Mouse (Mus musculus): Measurements from ENCODE around the gene Hoxa3.
A peak's percentile ranks its signal among the peaks of the same experiment; 100 is the strongest.

Gene Hoxa3

DNA sequence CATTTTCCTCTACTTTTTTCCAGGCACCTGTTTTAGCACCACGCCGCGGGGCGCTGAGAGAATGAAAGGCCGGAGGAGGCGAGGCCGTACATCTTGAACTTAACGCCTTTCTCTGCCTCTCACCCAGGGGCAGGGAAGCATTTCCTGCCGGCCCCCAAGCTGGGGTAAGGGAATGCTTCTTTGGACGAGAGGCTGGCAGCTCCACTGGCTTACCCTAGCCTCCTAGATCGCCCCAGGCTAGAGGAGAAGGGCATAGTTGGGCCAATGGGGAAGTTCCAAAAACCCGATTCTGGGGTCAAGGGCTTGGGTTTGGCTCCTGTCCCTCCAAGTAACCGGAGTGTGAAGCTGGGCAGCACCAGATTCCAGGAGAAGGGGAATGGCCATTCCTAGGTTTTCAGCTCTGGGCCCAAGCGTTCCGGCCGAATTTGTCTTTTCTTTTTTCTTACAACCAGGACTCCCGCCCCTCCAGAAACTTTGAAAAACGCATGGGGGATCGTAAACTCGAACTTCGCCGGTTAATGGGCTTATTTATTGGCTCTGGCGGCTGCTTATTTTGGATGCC lies 19.9 kb upstream of the Hoxa3 start:
- DNase-seq (ENCODE audit: low spot score in 2 of 2), result peak in 1 of 2 experiments; percentile 30

DNA sequence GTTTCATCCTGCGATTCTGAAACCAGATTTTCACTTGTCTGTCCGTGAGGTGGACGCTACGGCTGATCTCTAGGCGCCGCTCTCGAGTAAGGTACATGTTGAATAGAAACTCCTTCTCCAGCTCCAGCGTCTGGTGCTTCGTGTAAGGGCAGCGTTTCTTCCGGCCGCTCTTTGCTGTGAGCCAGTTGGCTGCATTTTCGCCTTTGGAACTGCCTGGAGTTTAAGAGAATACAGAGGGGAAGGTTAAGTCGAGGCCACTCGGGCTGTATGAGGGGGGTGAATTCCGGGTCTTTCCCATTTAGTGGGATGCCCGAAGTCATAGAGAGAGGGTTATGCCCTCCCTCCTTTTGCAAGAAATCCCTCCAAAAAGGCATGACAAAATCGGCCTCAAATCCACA lies 19.4 kb upstream of the Hoxa3 start:
- DNase-seq (ENCODE audit: low spot score in 2 of 2), result peak in 1 of 2 experiments; percentile 55

DNA sequence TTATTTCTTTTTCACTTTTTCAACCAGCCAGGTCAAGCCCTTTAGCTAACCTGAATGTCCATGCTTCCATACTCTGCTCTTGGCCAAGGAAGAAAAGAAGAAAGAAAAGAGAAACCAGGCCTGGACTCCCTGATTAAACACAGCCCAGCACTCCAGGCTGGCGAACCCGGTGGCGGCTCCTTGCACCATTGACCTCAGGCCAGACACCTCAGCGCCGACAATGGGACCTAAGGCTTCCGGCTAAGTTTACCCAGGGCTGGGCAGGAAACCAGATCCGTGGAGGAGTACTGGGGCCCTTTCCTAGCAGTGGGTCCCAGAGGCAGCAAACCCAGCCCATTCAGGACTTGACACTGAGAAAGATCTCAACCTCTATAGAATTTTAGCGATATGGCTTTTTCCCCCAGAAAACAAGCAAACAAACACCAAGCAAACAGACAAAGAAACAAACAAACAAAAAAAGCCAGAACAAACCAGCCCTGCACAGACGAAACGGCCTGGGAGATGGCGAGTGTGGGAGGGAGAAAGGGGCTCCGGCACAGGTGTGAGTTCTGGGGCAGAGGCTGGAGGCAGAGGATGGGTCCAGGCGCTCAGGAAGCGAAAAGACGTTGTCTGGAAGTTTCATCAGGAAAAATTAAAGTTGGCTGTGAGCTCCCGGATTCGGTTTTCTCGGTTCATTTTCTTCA lies 18.9 kb upstream of the Hoxa3 start:
- peak in 1 of 2 experiments; percentile 55 for DNase-seq (ENCODE audit: low spot score in 2 of 2)

DNA sequence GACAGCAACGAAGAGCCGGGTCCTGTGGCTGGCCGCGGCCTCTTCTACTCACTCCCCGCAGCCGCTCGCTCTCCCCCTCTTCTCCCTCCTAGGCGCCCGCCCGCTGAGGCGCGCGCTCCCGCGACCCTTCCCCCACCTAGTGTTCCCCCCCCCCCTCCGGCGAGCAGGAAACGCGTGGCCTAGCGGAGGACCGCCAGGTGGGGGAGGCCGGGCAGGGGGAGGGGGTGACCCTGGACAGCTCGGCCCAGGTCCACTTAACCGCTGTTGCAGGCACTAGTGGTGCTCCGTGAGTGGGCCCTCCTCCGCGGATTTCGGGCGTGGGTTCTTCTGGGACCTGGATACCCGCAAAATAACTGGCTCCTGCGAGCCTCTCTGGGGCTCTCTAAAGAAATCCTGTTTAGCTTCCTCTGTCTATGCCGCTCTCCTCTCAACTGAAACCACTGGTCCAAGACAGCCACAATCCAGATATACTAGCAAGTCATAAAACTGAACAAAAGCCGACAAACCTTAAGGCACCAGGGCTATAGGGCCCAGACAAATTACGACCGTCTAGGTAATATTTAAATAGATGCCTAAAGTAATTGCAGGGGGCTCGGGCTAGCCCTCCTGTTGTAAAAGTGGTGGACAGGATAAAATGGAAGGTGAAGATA lies 17.5 kb upstream of the Hoxa3 start, which contains the start of gene Hoxa9:
Gene Hoxa9 (minus strand): TSS at position 574 of the 650 bp plus-strand sequence.
- DNase-seq (ENCODE audit: low spot score in 2 of 2), result peak in 1 of 2 experiments; percentile 59

DNA sequence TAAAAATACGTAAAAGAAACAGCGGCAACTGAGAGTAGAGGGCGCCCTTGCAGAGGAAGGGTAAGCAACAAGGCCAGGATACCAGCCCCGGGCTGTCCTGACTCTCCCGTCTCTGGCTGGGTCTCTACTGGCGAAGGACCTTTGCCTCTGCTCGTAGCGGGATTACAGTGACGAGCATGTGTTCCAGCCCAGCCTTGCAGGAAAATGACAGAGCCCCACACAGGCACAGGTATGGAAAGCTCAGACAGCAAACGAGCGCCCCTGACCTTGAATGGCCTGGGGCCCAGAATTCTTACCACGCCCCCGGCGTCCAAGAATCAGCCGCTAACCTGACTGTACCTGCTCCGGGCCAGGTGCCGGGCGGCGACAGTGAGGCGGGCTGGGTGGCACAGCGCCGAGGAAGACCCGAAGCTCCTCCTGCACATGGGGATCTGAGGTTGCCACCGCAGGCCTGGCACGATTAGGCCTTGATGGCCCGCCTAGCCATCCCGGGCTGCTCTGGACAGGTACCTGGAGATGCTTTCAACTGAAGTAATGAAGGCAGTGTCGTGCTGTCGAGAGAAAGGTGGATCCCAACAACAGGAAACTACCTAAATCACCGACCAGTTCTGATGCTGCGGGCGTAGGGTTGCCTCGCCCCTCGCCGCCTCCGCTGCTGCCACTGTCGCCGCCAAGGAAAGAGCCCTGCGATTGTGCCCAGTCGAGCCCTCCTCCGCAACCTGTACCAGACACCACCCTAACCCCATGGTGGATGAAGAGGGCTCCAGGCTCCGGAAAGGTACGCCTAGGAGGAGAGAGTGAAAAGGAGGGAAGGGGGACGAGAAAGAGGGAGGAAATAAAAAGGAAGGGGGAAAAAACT lies 16.7 kb upstream of the Hoxa3 start:
- peak in 1 of 2 experiments; percentile 71 for DNase-seq (ENCODE audit: low spot score in 2 of 2)

DNA sequence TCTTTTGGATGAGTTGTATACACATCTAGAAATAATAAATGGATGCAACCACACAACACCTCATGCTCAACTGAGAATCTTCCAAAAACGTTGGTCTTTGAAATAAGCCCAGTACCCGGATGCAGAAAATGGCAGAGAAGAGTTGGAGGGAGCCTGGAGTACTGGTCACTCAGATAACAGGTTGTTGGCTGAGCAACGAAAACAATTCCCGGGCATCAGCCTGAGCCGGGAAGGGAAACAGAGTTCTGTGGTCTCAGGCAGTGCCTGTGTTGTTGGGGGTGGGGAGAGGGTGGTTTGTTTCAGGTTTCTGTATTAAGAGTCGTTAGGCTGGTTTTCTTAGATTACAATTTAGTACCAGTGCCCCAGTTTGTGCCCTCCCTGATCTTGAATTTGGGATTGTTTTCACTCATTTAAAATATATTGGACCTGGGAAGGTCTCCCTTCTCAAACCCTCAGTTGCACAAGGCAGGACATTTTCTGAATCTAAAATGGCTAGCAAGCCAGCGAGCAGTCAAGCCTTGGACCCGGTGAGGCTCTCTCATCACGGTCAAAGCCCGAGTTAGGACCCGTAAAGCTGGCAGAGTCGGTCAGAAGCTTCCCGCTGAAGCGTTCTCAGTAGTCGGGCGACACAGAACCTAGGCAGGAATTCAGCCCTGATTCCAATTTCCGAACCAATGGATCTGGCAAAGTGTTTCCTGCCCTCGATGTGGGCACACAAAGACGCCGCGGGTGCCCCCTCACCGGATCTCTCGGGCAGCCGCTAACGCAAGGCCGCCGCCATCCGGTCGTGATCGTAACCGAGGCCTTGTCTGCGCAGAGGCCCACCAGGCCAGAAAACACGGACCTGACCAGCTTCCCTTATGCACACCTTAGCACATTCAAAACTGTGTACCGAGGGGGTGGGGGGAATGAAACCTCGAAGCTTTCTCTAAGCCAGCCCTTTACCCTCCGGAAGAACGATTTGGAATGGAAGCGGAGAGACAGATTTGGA lies 15.6 kb upstream of the Hoxa3 start:
- no peak for DNase-seq (ENCODE audit: low spot score in 2 of 2)

DNA sequence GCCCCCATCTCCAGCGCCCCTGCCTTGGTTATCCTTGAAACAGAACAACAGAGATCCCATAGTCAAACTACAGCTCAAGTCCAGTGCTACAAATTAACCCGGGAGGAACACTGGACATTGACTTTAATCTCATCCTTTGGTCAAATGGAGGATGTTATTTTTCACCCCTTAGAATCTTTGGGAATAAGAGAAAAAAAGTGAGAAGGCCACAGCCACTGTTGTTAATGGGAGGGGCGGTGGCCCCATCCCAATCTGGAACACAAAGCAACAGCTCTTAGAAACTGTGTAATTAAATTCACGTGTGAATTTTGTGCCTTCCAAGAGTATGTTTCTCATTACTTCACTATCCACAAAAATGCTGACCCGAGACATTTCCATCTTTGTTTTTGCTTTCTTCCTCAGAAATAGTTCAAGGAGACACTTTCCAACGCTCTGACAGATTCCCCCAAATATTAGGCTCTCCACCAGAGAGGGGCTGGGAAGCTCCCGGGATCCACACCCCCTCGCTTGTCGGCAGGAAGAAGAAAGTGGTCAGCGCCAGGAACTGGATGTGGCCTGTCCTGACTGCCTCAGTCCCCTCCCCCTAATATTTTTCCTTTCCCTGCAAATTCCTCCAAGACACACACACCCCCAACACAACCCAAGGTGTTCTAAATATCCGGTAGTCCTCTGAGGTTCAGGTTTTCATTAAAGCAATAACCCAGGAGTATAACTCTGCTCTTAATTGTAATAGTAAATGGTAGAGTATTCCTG lies 14.5 kb upstream of the Hoxa3 start:
- DNase-seq (ENCODE audit: low spot score in 2 of 2), result no peak

DNA sequence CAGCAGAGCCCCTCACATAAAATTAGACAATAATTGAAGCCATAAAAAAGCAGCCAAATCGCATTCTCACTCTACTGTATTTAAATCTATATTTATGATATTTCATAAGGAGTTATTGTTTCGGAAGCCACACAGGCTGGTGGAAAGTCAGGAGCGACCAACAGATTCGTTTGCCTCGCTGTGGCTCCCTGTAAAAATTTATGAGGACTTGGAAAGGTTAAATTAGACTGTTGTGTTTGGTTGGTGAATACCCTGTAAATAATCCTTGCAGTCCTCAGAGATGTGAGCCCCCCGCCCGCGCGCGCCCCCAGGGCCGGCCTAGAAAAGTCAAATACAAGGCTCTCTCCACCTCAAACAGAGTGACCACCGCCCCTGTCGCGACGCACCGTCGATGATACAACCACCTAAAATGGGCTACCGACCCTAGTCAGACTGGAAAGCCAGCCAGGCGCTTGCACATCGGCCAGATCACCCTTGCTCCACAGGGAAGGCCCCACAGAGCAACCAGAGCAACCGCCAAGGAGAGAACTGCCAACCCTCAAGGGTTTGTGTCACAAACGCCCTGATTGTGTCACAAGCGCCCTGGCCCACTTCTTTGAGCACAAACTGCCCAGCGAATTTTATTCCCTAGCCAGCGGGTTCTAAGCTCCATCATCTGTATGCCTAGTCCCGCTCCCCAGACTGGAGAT lies 13.6 kb upstream of the Hoxa3 start:
- DNase-seq (ENCODE audit: low spot score in 2 of 2), result no peak

DNA sequence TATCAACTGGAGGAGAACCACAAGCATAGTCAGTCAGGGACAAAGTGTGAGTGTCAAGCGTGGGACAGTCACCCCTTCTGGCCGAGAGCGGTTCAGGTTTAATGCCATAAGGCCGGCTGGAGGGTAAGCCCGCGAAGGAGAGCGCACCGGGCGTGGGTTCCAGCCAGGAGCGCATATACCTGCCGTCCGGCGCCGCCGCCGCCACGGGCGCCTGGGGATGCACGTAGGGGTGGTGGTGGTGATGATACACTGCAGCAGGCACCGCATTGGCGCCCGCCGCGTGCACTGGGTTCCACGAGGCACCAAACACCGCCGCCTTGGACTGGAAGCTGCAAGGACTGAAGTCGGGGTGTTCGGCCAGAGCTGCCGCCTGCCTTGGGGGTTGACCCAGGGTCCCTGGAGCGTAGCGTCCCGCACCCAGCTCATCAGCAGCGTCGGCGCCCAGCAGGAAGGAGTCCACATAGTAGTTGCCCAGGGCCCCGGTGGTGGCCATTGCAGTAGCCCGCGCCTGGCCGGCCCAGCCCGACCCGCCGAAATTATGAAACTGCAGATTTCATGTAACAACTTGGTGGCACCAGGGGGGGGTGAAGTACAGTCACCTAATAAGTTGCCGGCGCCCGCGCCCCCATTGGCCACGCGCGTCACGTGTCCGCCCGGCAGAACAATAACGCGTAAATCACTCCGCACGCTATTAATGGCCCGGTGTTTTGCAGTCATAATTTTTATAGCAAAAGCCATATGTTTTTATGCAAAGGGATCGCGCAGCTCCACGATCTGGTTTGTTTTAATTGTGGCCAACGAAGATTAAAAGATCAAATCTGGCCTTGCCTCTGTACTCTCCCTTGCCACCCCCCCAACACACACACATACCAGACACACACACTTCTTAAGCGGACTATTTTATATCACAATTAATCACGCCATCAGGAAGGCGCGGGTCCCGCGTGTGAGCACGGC lies 12.8 kb upstream of the Hoxa3 start:
- DNase-seq (ENCODE audit: low spot score in 2 of 2), result peak; percentile 90 to 92

DNA sequence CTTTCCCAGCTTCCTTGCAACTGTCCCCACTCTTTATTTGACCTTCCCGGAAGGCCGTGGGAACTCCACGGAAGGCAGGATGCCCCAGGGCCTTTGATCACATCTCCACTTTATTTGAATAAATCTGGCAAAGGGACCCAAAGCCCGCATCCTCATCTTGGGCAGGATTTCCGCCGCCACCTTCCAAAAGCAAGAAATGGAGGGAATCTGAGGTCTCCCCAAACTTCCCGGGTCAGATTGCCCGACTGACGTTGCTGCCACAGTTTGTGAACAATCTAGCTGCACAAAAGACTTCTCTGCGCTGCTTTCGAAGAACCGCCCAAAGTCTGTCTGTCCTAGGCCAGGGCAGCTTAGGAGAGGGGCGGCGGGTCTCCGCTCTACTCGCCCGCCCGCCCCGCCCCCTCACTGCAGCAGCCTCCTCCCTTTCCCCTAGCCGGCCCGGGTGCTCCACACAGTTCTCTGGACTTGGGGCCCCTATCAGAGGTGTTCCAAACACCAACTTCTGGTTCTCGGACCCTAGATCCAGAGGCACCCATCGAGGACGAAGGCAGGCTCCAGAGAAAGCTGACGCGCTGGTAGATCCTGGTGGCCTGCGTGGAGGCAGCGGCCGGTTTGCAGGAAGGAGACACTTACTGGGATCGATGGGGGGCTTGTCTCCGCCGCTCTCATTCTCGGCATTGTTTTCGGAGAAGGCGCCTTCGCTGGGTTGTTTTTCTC lies 11.9 kb upstream of the Hoxa3 start:
- DNase-seq (ENCODE audit: low spot score in 2 of 2), result no peak

DNA sequence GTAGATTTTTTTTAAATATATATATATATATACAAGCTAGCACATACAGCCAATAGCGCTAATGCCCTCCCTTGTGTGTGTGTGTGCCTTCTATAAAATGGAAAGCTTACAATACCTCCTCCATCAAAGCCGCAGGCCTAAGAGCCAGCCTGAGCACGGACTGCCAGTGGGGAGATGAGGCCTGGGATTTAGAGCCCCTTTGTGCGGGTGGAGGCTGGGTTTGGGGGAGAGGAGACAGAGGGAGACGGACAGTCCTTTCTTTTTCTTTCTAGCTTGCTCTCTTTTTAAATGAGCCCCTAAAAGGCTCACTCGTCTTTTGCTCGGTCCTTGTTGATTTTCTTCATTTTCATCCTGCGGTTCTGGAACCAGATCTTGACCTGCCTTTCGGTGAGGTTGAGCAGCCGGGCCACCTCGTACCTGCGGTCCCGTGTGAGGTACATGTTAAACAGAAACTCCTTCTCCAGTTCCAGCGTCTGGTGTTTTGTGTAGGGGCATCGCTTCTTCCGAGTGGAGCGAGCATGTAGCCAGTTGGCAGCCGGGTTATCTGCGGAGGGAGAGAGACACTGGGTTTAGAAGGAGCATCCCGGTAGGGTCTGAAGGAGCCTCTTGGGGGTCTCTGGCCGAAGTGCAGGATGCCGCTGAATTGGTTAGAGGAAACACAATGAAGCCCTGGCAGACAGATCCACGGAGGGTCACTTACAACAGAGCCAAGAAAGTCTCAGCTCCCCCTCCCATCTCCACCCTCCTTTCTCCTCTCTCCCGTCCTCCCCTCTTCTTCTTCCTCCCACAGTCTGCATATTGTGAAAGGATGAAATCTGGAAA lies 11.0 kb upstream of the Hoxa3 start:
- DNase-seq (ENCODE audit: low spot score in 2 of 2), result peak in 1 of 2 experiments; percentile 36

DNA sequence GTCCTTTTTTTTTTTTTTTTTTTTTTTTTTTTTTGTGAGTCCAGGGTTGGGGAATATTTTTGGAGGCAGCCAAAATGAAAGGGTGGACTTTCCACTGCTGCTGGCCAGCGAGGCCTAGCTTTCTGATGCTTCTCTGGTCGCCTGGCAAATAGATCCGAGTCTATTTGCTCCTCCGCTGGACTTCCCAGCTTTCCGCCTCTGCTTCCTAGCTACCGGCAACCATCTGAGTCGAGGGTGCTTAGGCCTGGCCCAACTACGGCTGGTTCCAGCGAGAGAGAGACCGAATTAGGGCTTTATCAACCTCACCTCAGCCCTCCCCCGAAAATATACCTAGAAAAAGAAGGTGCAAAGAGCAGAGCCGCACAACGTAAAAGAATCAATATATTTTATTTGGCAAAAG lies 9.6 kb upstream of the Hoxa3 start:
- DNase-seq (ENCODE audit: low spot score in 2 of 2), result peak in 1 of 2 experiments; percentile 15

DNA sequence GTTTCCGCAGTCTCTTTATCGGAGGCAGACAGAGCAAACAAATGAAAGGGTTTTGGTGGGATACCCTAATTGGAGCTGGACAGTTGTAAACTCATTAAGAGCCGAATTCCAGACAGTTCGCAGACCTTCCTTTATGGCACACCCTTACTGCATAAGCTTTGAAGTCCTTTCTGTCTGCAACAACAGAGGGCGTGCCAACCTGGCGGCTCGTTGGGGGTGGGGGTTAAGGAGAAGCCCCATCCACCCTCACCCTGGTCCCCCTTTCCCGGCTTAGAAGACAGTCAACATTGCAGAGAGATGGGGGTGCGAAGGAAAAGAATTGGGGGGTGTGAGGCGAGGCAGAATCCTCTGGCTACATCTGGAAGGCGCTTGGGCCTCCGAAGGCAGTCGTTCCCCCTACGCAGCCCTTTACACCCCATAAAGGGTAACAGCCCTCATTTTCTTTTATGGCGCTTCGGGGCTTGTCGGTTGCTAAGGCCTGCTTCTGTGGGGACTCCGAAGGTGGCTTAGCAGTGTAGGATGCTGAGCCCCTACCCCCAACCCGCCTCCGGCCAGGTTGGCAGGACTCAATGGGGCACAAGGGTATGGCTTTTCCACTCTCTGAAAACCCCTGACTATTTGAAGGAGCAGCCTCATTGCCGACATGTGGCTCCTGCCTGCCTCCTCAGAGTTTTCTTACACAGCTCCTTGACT lies 9.0 kb upstream of the Hoxa3 start:
- peak in 1 of 2 experiments; percentile 71 for DNase-seq (ENCODE audit: low spot score in 2 of 2)

DNA sequence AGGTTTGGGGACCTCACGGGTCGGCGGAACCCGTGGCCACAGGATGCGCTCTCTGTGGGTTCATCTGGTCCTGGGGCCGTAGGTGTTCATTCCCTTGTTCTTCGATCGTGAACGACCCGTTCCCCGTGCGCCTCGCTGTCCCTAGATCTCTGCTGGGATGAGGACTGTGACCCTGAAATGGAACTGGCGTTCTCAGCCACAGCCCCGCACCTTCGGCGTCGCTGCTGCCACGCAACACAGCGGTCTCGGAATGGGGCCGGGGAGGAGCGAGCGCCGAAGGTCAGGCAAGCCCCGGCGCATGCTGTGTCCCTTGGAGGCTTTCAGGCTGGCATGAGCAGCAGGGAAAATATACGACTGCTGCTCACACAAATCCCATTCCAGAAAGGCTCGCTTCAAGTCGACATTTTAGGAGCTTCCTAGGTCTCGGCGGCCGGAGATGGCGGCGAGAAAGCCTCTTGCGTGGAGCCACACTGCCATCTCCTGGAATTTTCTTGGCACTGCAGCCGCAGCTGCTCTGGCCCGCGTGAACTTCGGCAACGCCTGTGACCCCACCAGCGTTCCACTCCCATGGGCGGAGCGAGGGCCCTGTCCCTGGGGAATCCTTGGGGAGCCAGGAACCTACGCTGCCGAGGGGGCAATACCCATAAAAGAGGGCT lies 8.3 kb upstream of the Hoxa3 start, which contains the start of gene Hoxa7:
Gene Hoxa7 (minus strand): TSS at position 518 of the 656 bp plus-strand sequence.
- peak; percentile 93 to 96 for DNase-seq (ENCODE audit: low spot score in 2 of 2)

DNA sequence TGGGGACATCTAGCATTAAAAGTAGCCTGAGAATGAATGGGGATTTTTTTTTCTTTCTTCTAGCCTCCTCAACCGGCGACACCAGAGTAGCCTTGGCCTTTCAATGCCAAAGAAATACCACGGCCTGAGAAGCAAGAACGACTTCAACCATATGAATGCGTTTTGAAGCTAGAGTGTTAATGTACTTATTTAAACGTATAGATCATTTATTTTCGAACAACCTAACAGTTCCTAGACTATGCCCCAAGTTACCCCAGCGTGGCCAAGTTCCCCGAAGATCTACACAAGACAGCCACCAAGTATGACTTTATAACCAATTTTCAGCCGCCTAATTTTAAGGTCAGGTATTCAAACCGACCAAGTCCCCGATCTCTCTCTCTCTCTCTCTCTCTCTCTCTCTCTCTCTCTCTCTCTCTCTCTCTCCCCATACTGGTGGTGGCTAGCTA lies 7.8 kb upstream of the Hoxa3 start:
- DNase-seq (ENCODE audit: low spot score in 2 of 2), result no peak
